Mouse (Mus musculus): ENCODE data around the gene Ncln. TPM values are rescaled to one million over a fixed set of nuclear protein-coding genes. Genes with fewer than 3 reads are reported as not detected.

Gene Ncln
- polyA plus RNA-seq, 1 experiment from 2014 or later: 81.9 TPM

- Histone ChIP-seq H3K27me3 (no peaks in the 10 kb centered on the region), H3K36me3 (peaks cover 61% of the 10 kb centered on the region), H3K27ac (no peak overlapping the region), H3K4me1 (no peaks in the 10 kb centered on the region), H3K4me2 (replicated peaks) (no peak overlapping the region), H3K9me3 (no peaks in the 10 kb centered on the region), H3K9ac (no peak overlapping the region), H3K4me3 (no peak overlapping the region)
- no peak for ATAC-seq (ENCODE audit: insufficient number of reproducible peaks, insufficient read depth, low FRiP score, low TSS enrichment)
- 58% methylated on average over 16 of the region's 16 CpGs for WGBS
Measured at GRCm38 (mm10) chr10:81534826-81535225, 38.6 kb upstream of the Ncln start.

GRCm38 (mm10) chr10:81526779-81527178 is 30.6 kb upstream of the Ncln start:
- H3K4me1 ChIP-seq: 0 out of 2 replicates have a peak, but pooled peaks cover 3% of the 10 kb centered on the region
- ATAC-seq (ENCODE audit: insufficient number of reproducible peaks, insufficient read depth, low FRiP score, low TSS enrichment): peak; percentile 53; the same call in 1 of the 2 replicates

GRCm38 (mm10) chr10:81525017-81525694 is 29.0 kb upstream of the Ncln start:
- Histone ChIP-seq H3K36me3 (peaks cover 16% of the 10 kb centered on the region), H3K9me3 (no peaks in the 10 kb centered on the region), H3K4me1 (0 out of 2 replicates have a peak, but pooled peaks cover 3% of the 10 kb centered on the region), H3K4me3 (no peak overlapping the region), H3K27me3 (peaks cover 12% of the 10 kb centered on the region), H3K9ac (no peak overlapping the region), H3K4me2 (replicated peaks) (no peak overlapping the region), H3K27ac (no peak overlapping the region)
- ATAC-seq (ENCODE audit: insufficient number of reproducible peaks, insufficient read depth, low FRiP score, low TSS enrichment): no peak
- 67% methylated on average over 12 of the region's 13 CpGs for WGBS

More at GRCm38 (mm10) chr10:81526779-81527178, 30.6 kb upstream of the Ncln start:
- H3K27ac ChIP-seq: no peak overlapping the region
- H3K4me3 ChIP-seq: no peak overlapping the region
- no peak overlapping the region for H3K4me2 ChIP-seq (replicated peaks)
- H3K9me3 ChIP-seq: no peaks in the 10 kb centered on the region
- no peak overlapping the region for H3K9ac ChIP-seq
- H3K27me3 ChIP-seq: peaks cover 12% of the 10 kb centered on the region
- WGBS: 18% methylated on average over 14 of the region's 14 CpGs
- H3K36me3 ChIP-seq: peaks cover 30% of the 10 kb centered on the region

- ATAC-seq (ENCODE audit: insufficient number of reproducible peaks, insufficient read depth, low FRiP score, low TSS enrichment): no peak
- no peak within 1 kb of the TSS; the same call in 1 of the 2 replicates for H3K9ac ChIP-seq
- H3K27me3 ChIP-seq: peaks cover 12% of the 10 kb centered on the region
- peaks cover 5% of the 10 kb centered on the region for H3K36me3 ChIP-seq
- no peak within 1 kb of the TSS for H3K4me3 ChIP-seq
- peak within 1 kb of the TSS; percentile 30; the same call in 1 of the 2 replicates for H3K27ac ChIP-seq
- 0 out of 2 replicates have a peak, but pooled peaks cover 3% of the 10 kb centered on the region for H3K4me1 ChIP-seq
- no peaks in the 10 kb centered on the region for H3K9me3 ChIP-seq
- no peak within 1 kb of the TSS for H3K4me2 ChIP-seq (replicated peaks)
- 17% methylated on average over 9 of the region's 9 CpGs for WGBS
Measured at GRCm38 (mm10) chr10:81524051-81524605, 27.9 kb upstream of the Ncln start, which contains the start of gene Gna15. Gene Gna15 (minus strand): TSS chr10:81524225.

- Histone ChIP-seq H3K27ac (peak overlapping the region; percentile 30; the same call in 1 of the 2 replicates), H3K27me3 (peaks cover 12% of the 10 kb centered on the region), H3K9me3 (no peaks in the 10 kb centered on the region), H3K4me2 (replicated peaks) (no peak overlapping the region), H3K36me3 (no peaks in the 10 kb centered on the region; the same call in 1 of the 2 replicates), H3K4me1 (0 out of 2 replicates have a peak, but pooled peaks cover 3% of the 10 kb centered on the region), H3K4me3 (no peak overlapping the region), H3K9ac (no peak overlapping the region; the same call in 1 of the 2 replicates)
- WGBS: 23% methylated on average over 19 of the region's 19 CpGs
- no peak for ATAC-seq (ENCODE audit: insufficient number of reproducible peaks, insufficient read depth, low FRiP score, low TSS enrichment)
Measured at GRCm38 (mm10) chr10:81523570-81523969, 27.4 kb upstream of the Ncln start.

GRCm38 (mm10) chr10:81523142-81523541 is 26.9 kb upstream of the Ncln start:
- 76% methylated on average over 6 of the region's 6 CpGs for WGBS
- no peak for ATAC-seq (ENCODE audit: insufficient number of reproducible peaks, insufficient read depth, low FRiP score, low TSS enrichment)
- H3K4me3 ChIP-seq: no peak overlapping the region
- no peaks in the 10 kb centered on the region for H3K9me3 ChIP-seq
- H3K36me3 ChIP-seq: no peaks in the 10 kb centered on the region
- 0 out of 2 replicates have a peak, but pooled peaks cover 3% of the 10 kb centered on the region for H3K4me1 ChIP-seq
- H3K9ac ChIP-seq: no peak overlapping the region
- no peak overlapping the region for H3K27ac ChIP-seq
- H3K27me3 ChIP-seq: peaks cover 12% of the 10 kb centered on the region
- no peak overlapping the region for H3K4me2 ChIP-seq (replicated peaks)

GRCm38 (mm10) chr10:81519978-81520365 is 23.8 kb upstream of the Ncln start:
- H3K36me3 ChIP-seq: no peaks in the 10 kb centered on the region
- peaks cover 20% of the 10 kb centered on the region for H3K27me3 ChIP-seq
- ATAC-seq (ENCODE audit: insufficient number of reproducible peaks, insufficient read depth, low FRiP score, low TSS enrichment): no peak
- H3K4me2 ChIP-seq (replicated peaks): no peak overlapping the region
- H3K9ac ChIP-seq: no peak overlapping the region
- no peak overlapping the region for H3K27ac ChIP-seq
- WGBS: 72% methylated on average over 3 of the region's 3 CpGs
- H3K4me3 ChIP-seq: no peak overlapping the region
- no peaks in the 10 kb centered on the region for H3K9me3 ChIP-seq
- 0 out of 2 replicates have a peak, but pooled peaks cover 3% of the 10 kb centered on the region for H3K4me1 ChIP-seq

- H3K27me3 ChIP-seq: peaks cover 15% of the 10 kb centered on the region
- H3K27ac ChIP-seq: no peak overlapping the region
- no peaks in the 10 kb centered on the region for H3K36me3 ChIP-seq
- 82% methylated on average over 6 of the region's 6 CpGs for WGBS
- no peaks in the 10 kb centered on the region for H3K9me3 ChIP-seq
- H3K9ac ChIP-seq: no peak overlapping the region
- no peak overlapping the region for H3K4me2 ChIP-seq (replicated peaks)
- no peak overlapping the region for H3K4me3 ChIP-seq
- 0 out of 2 replicates have a peak, but pooled peaks cover 3% of the 10 kb centered on the region for H3K4me1 ChIP-seq
- ATAC-seq (ENCODE audit: insufficient number of reproducible peaks, insufficient read depth, low FRiP score, low TSS enrichment): no peak
Measured at GRCm38 (mm10) chr10:81519227-81519977, 23.2 kb upstream of the Ncln start.

- no peak overlapping the region for H3K27ac ChIP-seq
- no peak overlapping the region for H3K4me3 ChIP-seq
- H3K9ac ChIP-seq: no peak overlapping the region
- H3K9me3 ChIP-seq: peaks cover 4% of the 10 kb centered on the region; the same call in 1 of the 2 replicates
- H3K4me2 ChIP-seq (replicated peaks): no peak overlapping the region
- no peaks in the 10 kb centered on the region for H3K4me1 ChIP-seq
- 0 out of 2 replicates have a peak, but pooled peaks cover 8% of the 10 kb centered on the region for H3K27me3 ChIP-seq
- no peak for ATAC-seq (ENCODE audit: insufficient number of reproducible peaks, insufficient read depth, low FRiP score, low TSS enrichment)
- no peaks in the 10 kb centered on the region for H3K36me3 ChIP-seq
- 11% methylated on average over 4 of the region's 4 CpGs for WGBS
Measured at GRCm38 (mm10) chr10:81518546-81518945, 22.4 kb upstream of the Ncln start.

GRCm38 (mm10) chr10:81517227-81517626 is 21.0 kb upstream of the Ncln start:
- H3K27me3 ChIP-seq: peaks cover 9% of the 10 kb centered on the region
- no peak overlapping the region for H3K9ac ChIP-seq
- H3K36me3 ChIP-seq: no peaks in the 10 kb centered on the region
- peaks cover 4% of the 10 kb centered on the region; the same call in 1 of the 2 replicates for H3K9me3 ChIP-seq
- WGBS: 77% methylated on average over 8 of the region's 8 CpGs
- ATAC-seq (ENCODE audit: insufficient number of reproducible peaks, insufficient read depth, low FRiP score, low TSS enrichment): no peak
- H3K27ac ChIP-seq: no peak overlapping the region
- 0 out of 2 replicates have a peak, but pooled peaks cover 2% of the 10 kb centered on the region for H3K4me1 ChIP-seq
- no peak overlapping the region for H3K4me2 ChIP-seq (replicated peaks)
- no peak overlapping the region for H3K4me3 ChIP-seq

- ATAC-seq (ENCODE audit: insufficient number of reproducible peaks, insufficient read depth, low FRiP score, low TSS enrichment): no peak
- Histone ChIP-seq H3K36me3 (no peaks in the 10 kb centered on the region), H3K9ac (no peak overlapping the region), H3K4me3 (no peak overlapping the region), H3K27me3 (peaks cover 18% of the 10 kb centered on the region), H3K27ac (no peak overlapping the region), H3K4me2 (replicated peaks) (no peak overlapping the region), H3K9me3 (peaks cover 4% of the 10 kb centered on the region; the same call in 1 of the 2 replicates), H3K4me1 (0 out of 2 replicates have a peak, but pooled peaks cover 6% of the 10 kb centered on the region)
- WGBS: 89% methylated on average over 5 of the region's 5 CpGs
Measured at GRCm38 (mm10) chr10:81513798-81514197, 17.6 kb upstream of the Ncln start.
